Mouse (Mus musculus) adrenal gland, adult 18-20 months (tissue): ENCODE data around the gene Aprt. TPM values are rescaled to one million over a fixed set of nuclear protein-coding genes. Genes with fewer than 3 reads are reported as not detected.
A peak's percentile ranks its signal among the peaks of the same experiment; 100 is the strongest.
"Not testable (repeated sequence)": the region's sequence is repeated elsewhere in the genome, so short reads cannot be mapped to it uniquely, and the experiment has no call there.

Source experiments
- DNase-seq, 2 experiments: peaks; one replicate each; pipeline ENCODE4 v3.0.0; 2021 to 2022; ENCODE audit warnings: low spot score in 2 of 2
- total RNA-seq, 2 experiments: library from RNA; stranded (reverse); gene quantifications; 1 replicate in 1 of 2; 2 replicates in 1 of 2; pipeline ENCODE4 v1.2.3; 2021

Gene Aprt
- total RNA-seq, 2 experiments from 2014 or later: 71.3 to 71.7 TPM

DNA sequence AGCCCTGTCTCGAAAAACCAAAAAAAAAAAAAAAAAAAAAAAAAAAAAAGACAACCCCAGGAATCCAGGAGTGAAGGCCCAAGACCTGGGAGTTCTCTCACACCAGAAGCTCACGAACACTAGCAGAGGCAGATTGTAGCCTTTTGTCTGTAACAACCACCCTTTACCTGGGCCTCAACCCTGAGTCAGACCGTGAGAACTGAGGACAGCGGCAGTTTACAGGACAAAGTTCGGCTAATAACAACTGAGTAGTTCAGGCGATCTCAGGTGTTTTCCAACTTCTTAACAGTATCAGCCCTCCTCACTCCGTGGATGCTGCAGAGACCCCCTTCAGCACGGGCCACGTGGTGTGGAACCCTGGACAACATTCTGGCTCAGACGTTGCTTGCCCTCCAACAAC is 10.0 kb upstream of the Aprt start:
- no peak for DNase-seq

DNA sequence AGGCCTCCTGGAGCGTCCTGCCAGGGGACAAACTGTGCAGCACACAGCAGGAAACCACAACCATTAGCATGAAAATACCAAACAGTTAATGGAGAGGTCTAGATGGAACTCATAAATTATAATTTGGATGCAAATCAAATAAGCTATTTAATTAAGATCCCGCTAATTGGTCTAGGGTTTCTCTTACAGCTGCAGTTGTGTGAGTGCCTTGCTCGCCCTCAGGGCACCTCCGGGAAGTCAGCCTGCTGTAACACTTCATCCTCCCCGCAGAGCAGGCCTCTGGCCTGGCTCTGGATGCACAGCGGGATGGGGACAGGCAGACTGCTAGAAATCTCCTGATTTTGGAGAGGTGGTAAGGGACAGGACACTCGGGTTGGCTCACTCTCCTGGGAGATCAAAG is 9.5 kb upstream of the Aprt start:
- DNase-seq: no peak

GRCm38 (mm10) chr8:122585411-122585891 is 8.7 kb upstream of the Aprt start:
- no peak for DNase-seq

DNA sequence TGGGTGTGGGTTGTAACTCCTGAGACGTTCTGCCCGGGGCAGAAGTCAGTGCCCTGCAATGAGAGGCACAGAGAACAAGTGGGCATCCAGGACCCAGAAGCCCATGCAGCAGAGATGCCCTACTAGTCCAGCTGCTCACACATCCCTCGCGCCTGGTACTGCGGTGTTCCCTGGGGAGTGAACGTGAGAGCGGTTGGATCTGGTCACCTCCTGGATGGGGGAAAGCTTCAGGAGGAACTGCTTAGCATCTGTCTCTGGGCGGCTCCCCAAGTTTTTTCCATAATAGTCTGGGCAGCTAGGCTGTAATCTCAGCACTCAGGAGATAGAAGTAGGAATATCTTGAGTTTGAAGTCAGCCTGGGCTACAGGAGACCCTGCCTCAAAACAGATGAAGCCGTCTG is 8.3 kb upstream of the Aprt start:
- DNase-seq: no peak

DNA sequence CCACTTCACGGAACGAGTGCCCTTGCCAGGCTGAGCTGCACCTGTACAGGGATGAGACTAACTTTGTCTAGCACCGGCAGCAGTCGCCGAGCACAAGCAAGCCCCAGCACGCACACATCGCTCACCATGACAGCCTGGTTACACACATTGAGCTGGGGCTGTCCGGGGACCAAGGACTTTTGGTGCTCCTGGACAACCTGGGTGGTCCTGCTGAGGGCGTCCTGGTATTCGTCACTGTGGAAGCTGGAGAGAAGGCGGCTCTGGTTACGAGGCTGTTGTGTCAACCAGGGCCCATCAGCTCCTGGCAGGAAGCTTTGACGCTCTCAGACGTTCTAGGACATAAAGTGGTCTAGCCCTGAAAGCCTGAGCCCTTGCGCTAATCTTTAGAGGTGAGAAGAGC is 4.2 kb upstream of the Aprt start:
- no peak for DNase-seq

DNA sequence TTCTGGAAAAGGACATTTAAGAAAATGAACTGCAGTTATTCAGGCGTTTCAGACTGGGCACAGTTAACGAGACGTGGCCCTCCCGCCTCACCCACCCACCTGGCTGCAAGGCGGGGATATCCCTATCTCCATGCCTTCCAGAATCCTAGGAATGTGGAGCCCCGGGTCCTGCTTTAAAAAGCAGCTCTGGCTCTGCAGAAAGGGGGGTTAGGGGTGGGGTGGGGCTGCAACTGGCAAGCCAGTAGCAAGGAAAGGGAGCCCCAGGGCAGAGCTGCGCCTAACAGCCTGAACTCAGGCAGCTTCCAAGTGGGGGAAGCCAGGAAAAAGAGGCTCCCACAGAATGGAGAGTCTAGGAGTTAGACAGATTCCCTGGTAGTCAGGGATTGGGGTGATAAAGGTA is 2.5 kb upstream of the Aprt start:
- DNase-seq: no peak

DNA sequence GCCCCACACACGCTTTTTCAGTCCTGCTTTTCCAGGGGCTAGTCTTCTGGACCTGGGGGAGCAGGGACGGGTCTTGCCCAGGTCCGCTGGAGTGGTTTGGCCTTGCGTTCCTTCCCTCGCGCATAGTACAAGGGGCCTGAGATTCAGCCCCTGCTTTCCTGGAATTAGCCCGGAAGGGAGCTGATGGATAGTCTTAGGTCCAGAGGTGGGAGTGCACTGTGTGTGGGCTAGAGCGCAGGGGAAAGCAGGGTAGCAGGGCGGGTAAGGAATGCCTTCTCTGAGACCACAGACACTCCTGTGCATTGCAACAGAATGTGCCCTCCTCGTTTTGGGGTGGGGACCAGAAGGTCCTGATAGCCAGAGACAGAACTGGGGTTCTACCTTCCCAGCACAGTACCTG is 407 bp upstream of the Aprt start:
- DNase-seq: no peak

GRCm38 (mm10) chr8:122575735-122576647 is 718 bp downstream of the Aprt start:
- no peak for DNase-seq

- DNase-seq: no peak
Measured at GRCm38 (mm10) chr8:122575286-122575685, 1.4 kb downstream of the Aprt start.

- no peak for DNase-seq
Measured at GRCm38 (mm10) chr8:122574667-122575251, 1.9 kb downstream of the Aprt start.

DNA sequence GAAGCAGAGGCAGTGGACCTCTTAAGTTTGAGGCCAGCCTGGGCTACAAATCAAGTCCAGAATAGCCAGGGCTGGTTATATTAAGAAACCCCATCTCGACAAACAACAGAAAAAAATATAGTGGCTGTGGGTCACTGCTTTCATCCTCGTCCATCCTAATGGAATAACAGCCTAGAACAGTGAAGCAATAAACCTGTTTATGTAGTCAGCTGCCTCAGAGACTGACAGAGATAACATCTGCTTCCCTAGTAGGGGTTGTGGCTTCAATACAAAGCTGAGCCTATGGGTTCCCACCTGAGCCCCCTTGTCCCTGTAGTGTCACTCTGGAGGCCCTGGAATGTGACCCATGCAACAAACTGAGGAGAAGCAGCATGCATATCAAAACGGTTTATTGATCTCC is 2.4 kb downstream of the Aprt start:
- DNase-seq: no peak

DNA sequence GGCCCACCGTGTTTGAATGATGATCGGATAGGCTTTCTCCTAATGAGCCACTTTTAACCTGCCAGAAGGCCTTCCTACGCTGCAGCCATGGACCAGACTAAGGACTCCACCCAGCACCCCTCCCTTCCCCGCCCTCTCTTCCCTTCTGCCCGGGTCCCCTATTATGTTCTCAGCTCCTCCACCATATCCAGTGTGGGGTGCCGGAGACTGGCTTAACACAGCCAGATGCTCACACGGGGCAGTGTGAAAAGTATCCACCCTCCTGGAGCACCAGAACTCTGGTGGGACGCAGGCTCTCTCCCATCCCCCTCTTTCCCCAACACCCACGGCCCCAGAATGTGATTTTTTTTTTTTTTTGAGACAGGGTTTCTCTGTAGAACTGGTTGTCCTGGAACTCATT is 3.1 kb downstream of the Aprt start:
- DNase-seq: no peak

DNA sequence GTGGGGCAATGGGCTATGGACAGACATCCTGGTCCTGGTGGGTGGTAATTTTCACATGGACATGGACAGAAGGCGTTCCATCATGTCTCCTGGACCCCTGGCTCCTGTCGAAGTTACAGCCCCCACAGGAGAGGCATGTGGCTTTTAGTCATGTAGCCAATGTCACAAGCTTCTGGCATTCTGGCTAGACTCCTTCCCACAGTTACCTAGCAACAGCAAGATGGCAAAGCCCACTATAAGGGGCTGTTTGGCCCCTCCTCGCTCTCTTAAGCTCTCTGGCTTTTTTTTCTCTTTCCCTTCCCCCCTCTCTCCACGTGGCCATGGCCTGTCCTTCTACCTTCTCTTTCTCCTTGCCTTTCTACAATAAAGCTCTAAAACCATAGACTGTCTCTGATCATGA is 3.5 kb downstream of the Aprt start:
- DNase-seq: not testable (repeated sequence)

DNA sequence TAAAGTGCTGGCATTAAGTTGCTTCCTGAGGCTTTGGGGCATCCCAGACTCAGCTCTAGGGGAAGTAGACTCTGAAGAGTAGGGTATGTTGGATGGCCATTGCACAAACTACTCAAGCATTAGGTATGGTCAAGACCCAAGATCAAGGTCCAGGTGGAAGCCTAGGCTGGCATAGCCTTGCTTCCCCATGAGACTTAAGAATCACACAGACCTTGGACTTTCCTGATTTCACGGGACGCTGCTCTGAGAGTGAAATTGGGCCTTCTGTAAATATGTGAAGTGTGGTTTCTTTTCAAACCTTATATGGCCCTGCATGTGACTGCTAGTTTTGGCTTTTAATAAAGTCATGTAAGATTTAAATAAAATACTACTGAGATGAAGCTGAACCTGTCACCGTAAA is 4.0 kb downstream of the Aprt start:
- DNase-seq: no peak

- DNase-seq: no peak
Measured at GRCm38 (mm10) chr8:122571750-122572267, 4.9 kb downstream of the Aprt start.

- no peak for DNase-seq
Measured at GRCm38 (mm10) chr8:122571153-122571552, 5.6 kb downstream of the Aprt start.

DNA sequence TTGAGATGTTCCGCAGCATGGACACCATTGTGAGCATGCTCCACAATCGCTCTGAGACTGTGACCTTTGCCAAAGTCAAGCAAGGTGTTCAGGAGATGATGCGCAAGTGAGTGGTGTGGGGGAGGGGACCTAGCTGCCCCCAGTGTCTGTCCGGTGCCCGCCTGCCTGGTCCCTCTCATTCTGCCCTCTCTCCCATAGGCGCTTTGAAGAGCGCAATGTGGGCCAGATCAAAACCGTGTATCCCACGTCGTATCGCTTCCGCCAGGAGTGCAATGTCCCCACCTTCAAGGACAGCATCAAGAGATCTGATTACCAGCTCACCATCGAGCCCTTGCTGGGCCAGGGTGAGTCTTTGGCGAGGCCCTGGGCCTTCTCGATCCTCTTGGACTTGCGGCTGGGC is 6.7 kb downstream of the Aprt start:
- DNase-seq: no peak

- no peak for DNase-seq
Measured at GRCm38 (mm10) chr8:122569329-122569728, 7.4 kb downstream of the Aprt start.

- DNase-seq: no peak
Measured at GRCm38 (mm10) chr8:122568881-122569309, 7.8 kb downstream of the Aprt start.

DNA sequence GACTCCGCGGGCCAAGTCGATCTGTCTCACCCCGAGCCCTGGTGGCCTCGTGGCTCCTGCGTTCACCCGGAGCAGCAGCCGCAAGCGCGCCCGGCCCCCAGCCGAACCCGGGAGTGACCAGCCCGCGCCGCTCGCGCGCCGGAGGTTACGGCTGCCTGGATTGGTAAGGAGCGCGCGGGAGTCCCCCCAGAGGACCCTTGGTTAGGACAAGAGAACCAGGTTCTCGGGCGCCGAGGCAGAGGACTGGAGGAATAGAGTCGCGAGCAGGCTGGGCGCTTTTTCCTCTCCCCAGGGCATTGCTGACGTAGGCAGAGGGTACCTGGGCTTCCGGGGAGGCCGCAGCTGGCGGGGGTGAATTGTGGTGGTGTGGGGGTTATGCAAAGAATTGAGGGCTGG is 8.6 kb downstream of the Aprt start:
- DNase-seq: no peak

GRCm38 (mm10) chr8:122567361-122568108 is 9.2 kb downstream of the Aprt start, which contains the start of gene Cdt1:
Cdt1 (plus strand) TSS chr8:122568015.
- DNase-seq: peak; percentile 93 to 94
